Mouse (Mus musculus): Measurements from ENCODE around the gene Mgat3. TPM values are rescaled to one million over a fixed set of nuclear protein-coding genes. Genes with fewer than 3 reads are reported as not detected.

Mgat3 gene
- polyA plus RNA-seq (2014; fragmentation: Illumina TruSeq; extraction: RNeasy Lipid Tissue Mini Kit (QIAGEN cat#74804); ENCODE audit: low read depth, low replicate concordance) = 32.2 TPM

GRCm38 (mm10) chr15:80173001-80173771 is at the start of gene Mgat3:
Gene Mgat3, plus strand, starts transcription at chr15:80173721.

DNA sequence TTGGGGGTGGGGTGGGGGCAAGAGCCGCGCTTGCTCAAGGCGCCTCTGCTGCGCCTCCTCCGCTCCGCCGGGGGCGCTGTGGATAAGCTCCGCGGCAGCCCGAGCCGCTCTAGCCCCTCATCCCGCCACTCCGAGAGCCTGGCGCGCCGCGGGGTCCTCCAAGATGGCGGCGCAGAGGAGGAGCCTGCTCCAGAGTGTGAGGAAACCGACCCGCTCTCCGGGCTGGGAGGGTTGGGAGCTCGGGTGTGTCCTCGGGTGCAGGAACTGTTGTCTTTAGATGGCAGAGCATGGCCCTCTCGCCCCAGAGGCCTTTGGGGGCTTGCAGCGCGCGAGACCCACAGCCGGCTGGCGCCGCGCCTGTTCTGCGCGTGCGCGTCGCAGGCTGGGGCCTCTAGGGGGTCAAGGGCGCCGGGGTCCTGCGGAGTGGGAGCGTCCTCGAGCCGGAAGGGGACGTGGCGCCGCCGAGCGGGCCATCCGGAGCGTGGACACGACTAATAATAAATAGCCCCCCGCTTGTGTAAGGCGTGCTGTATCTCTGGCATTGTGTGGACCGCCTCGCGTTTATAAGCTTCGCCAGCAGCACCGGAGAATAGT is 40.4 kb upstream of the Mgat3 start, which contains the start of gene Tab1:
Tab1 (plus strand) TSS at position 135 of the 594 bp plus-strand sequence.

DNA sequence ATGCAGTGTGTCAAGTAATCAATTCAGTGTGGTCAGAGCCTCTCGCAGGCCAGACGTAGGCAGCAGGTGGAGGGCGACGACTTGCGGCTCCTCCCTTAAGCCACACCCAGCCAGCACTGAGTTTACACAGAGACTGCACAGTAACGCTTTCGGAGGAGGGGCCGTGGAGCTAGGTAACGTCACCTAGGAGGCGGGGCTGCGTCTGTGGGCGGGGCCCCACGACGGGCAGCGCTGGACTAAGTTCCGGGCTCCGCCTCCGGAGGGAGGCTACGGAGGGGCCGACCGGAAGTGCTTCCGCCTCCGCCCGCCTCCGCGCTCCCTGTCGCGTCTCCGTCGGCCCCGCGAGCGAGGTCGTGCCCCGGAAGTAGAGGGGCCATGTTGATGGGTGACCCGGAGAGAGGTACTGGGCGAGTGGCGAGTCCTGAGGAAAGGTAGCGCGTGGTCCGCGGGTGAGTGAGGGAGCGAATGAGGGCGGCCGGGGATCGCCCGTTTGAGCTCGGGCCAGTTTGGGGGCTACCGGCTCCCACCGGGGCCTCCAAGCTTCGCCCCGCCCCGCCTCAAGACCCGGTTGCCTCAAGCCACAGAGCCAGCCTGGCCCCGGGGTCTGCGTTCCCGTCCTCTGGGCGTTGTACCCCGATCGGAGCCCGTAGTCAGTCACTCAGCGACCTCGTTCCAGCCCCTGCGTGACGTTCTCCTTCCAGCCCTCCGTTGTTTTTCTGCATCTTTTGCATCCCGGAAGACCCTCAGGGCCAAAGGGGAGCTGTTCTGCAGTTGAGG is 60.4 kb downstream of the Mgat3 start, which contains the start of gene Mief1:
Mief1 (plus strand) TSS at position 286 of the 777 bp plus-strand sequence.

DNA sequence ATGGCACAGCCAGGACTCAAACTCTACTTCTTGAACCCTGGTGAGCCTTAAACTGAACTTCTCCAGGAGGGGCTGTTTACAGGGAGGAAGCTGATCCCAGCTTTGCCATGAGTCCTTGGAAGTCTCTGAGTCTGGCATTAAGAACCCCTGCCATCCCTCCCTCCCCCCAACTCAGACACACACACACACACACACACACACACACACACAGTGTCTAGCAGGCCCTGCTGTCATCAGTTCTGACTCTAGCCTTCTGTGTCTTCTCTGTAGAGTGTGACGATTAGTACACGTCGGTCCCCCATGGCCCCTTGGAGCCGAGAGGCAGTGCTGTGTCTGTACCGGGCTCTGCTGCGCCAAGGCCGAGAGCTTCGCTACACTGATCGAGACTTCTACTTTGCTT is 62.0 kb downstream of the Mgat3 start, which contains the start of gene AC140267.1:
AC140267.1 (plus strand) TSS at position 301 of the 400 bp plus-strand sequence.

GRCm38 (mm10) chr15:80254847-80255645 is 81.5 kb downstream of the Mgat3 start, which contains the start of gene Atf4:
Gene Atf4, plus strand, starts transcription at chr15:80255184.

GRCm38 (mm10) chr15:80263610-80264575 is 90.4 kb downstream of the Mgat3 start, which contains the start of gene Rps19bp1:
Gene Rps19bp1, minus strand, starts transcription at chr15:80264315.

Other genes with a start within 250 kb of the Mgat3 start
- gene Cbx7, start 202.6 kb upstream of the Mgat3 start, polyA plus RNA-seq (2014; fragmentation: Illumina TruSeq; extraction: RNeasy Lipid Tissue Mini Kit (QIAGEN cat#74804); ENCODE audit: low read depth, low replicate concordance) = 1.8 TPM
- gene Pdgfb, start 158.7 kb upstream of the Mgat3 start, polyA plus RNA-seq (2014; fragmentation: Illumina TruSeq; extraction: RNeasy Lipid Tissue Mini Kit (QIAGEN cat#74804); ENCODE audit: low read depth, low replicate concordance) = 0.97 TPM
- 1.6 TPM for gene Syngr1, start 82.4 kb upstream of the Mgat3 start, polyA plus RNA-seq (2014; fragmentation: Illumina TruSeq; extraction: RNeasy Lipid Tissue Mini Kit (QIAGEN cat#74804); ENCODE audit: low read depth, low replicate concordance)
- gene Rpl3, start 81.9 kb upstream of the Mgat3 start, polyA plus RNA-seq (2014; fragmentation: Illumina TruSeq; extraction: RNeasy Lipid Tissue Mini Kit (QIAGEN cat#74804); ENCODE audit: low read depth, low replicate concordance) = 134 TPM
- 0.24 TPM for gene Tab1, start 40.6 kb upstream of the Mgat3 start, polyA plus RNA-seq (2014; fragmentation: Illumina TruSeq; extraction: RNeasy Lipid Tissue Mini Kit (QIAGEN cat#74804); ENCODE audit: low read depth, low replicate concordance)
- gene Mief1, start 60.3 kb downstream of the Mgat3 start, polyA plus RNA-seq (2014; fragmentation: Illumina TruSeq; extraction: RNeasy Lipid Tissue Mini Kit (QIAGEN cat#74804); ENCODE audit: low read depth, low replicate concordance) = 16.2 TPM
- not detected for gene AC140267.1, start 62.1 kb downstream of the Mgat3 start, polyA plus RNA-seq (2014; fragmentation: Illumina TruSeq; extraction: RNeasy Lipid Tissue Mini Kit (QIAGEN cat#74804); ENCODE audit: low read depth, low replicate concordance)
- gene Atf4, start 81.5 kb downstream of the Mgat3 start, polyA plus RNA-seq (2014; fragmentation: Illumina TruSeq; extraction: RNeasy Lipid Tissue Mini Kit (QIAGEN cat#74804); ENCODE audit: low read depth, low replicate concordance) = 47.9 TPM
- gene Rps19bp1, start 90.6 kb downstream of the Mgat3 start, polyA plus RNA-seq (2014; fragmentation: Illumina TruSeq; extraction: RNeasy Lipid Tissue Mini Kit (QIAGEN cat#74804); ENCODE audit: low read depth, low replicate concordance) = 4.4 TPM
- not detected for gene Cacna1i, start 113.5 kb downstream of the Mgat3 start, polyA plus RNA-seq (2014; fragmentation: Illumina TruSeq; extraction: RNeasy Lipid Tissue Mini Kit (QIAGEN cat#74804); ENCODE audit: low read depth, low replicate concordance)

Data from kidney, adult 10 weeks (tissue).